Mouse (Mus musculus) liver, embryonic 14.5 days (tissue): ENCODE results near the gene Prf1. TPM values are rescaled to one million over a fixed set of nuclear protein-coding genes. Genes with fewer than 3 reads are reported as not detected.

Experiments
- ATAC-seq: fragments of 200-750 bp; cut with Nextera tagmentation; 2 replicates; pipeline ENCODE4 v1.8.0; 2017; ENCODE audit warnings: moderate number of reproducible peaks, mild to moderate bottlenecking, moderate library complexity; ENCODE audit not compliant: insufficient read depth
- DNase-seq, 3 experiments: peaks; one replicate each; pipeline ENCODE4 v3.0.0-alpha.2; 2012 to 2013; ENCODE audit warnings: low read depth in 3 of 3, low spot score in 3 of 3
- H3K27ac ChIP-seq: fragments of 300-500 bp; sonication (generic); 2 replicates; pipeline ENCODE4 v1.5.1; 2014; ENCODE audit warnings: moderate library complexity, mild to moderate bottlenecking, control low read depth, inconsistent platforms
- H3K27me3 ChIP-seq: fragments of 300-500 bp; sonication (generic); 2 replicates; pipeline ENCODE4 v1.6.1; 2014; ENCODE audit warnings: mild to moderate bottlenecking, low read length, moderate library complexity; ENCODE audit not compliant: control insufficient read depth, insufficient read depth
- H3K36me3 ChIP-seq: fragments of 300-500 bp; sonication (generic); replicated peaks from 2 replicates; pipeline ENCODE4 v1.6.1; 2014; ENCODE audit warnings: low read depth; ENCODE audit not compliant: control insufficient read depth, insufficient read depth
- H3K4me1 ChIP-seq, 2 experiments: fragments of 200-500 bp in 1 of 2; fragments of 300-500 bp in 1 of 2; sonication (generic) in 1 of 2; replicated peaks; 2 replicates each; pipeline ENCODE4 v1.6.1; 2012 to 2014; ENCODE audit warnings: antibody characterized with exemption in 1 of 2, inconsistent platforms in 1 of 2, low read length in 1 of 2; ENCODE audit not compliant: control insufficient read depth in 2 of 2, insufficient read depth in 2 of 2
- H3K4me2 ChIP-seq: fragments of 300-500 bp; sonication (generic); 2 replicates; pipeline ENCODE4 v1.6.1; 2014; ENCODE audit warnings: low read depth, mild to moderate bottlenecking, control low read depth, moderate library complexity
- H3K4me3 ChIP-seq, 2 experiments: fragments of 200-500 bp in 1 of 2; fragments of 300-500 bp in 1 of 2; sonication (generic) in 1 of 2; 2 replicates each; pipeline ENCODE4 v1.5.1; 2012 to 2014; ENCODE audit warnings: low read depth in 2 of 2, low read length in 2 of 2, mild to moderate bottlenecking in 2 of 2, control low read depth in 1 of 2, inconsistent platforms in 1 of 2, moderate library complexity in 1 of 2; ENCODE audit not compliant: insufficient read depth in 1 of 2
- H3K9ac ChIP-seq: fragments of 300-500 bp; sonication (generic); replicated peaks from 2 replicates; pipeline ENCODE4 v1.6.1; 2014; ENCODE audit warnings: mild to moderate bottlenecking, control low read depth, moderate library complexity
- H3K9me3 ChIP-seq: fragments of 300-500 bp; sonication (generic); 2 replicates; pipeline ENCODE4 v1.6.1; 2016; ENCODE audit warnings: low read length, mixed read lengths; ENCODE audit not compliant: control insufficient read depth
- CTCF ChIP-seq: IDR thresholded peaks from 2 replicates; pipeline ENCODE4 v1.5.1; 2016; ENCODE audit warnings: antibody characterized with exemption, low read depth, control low read depth
- EP300 ChIP-seq: IDR thresholded peaks from 2 replicates; pipeline ENCODE4 v1.6.1; 2016; ENCODE audit warnings: antibody characterized with exemption, low read depth
- WGBS: fragments of 180-500 bp; shearing (Covaris S2); extraction: QIAGEN DNeasy Blood & Tissue Kit; methylation state at CpG from one replicate; pipeline ENCODE4 v1.1.7; 2014; ENCODE audit not compliant: insufficient replicate concordance; 5-methylcytosine and 5-hydroxymethylcytosine counted together
- polyA plus RNA-seq, 2 experiments: library from polyadenylated mRNA; depleted of rRNA in 1 of 2; stranded (reverse) in 1 of 2; unstranded in 1 of 2; fragments of >200 nt; fragmentation: Nextera tagmentation in 1 of 2; extraction: Ambion mirVana in 1 of 2; gene quantifications; 2 replicates each; pipeline versions ENCODE4 v1.2.1 to v1.2.3; 2012 to 2014

Prf1 gene
- polyA plus RNA-seq, 2 experiments: 0.02 TPM; not detected in 1

DNA sequence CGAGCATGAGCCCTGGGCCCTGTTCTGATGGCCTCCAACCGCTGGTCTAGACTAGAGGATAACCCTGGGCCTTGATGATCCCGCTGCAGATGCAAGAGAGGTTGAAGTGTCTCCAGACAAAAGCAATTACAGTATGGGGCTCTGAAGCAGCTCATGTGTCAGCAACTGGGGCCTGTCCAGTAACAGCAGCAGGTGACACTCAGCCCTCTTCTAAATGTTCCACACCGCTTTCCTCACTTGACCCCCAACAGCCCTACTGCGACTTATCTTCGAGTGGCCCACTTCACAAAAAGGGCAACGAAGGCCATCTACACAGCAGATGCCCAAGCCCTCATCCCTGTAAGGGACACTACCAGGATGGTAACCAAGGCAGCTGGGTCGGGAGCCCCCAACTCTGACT, 47.5 kb downstream of the Prf1 start:
- DNase-seq (no peak), ATAC-seq (no peak)
- Histone ChIP-seq H3K36me3 (no peaks in the 10 kb centered on the region), H3K27me3 (no peaks in the 10 kb centered on the region), H3K4me3 (no peak overlapping the region), H3K9ac (no peak overlapping the region), H3K9me3 (no peaks in the 10 kb centered on the region), H3K4me1 (no peaks in the 10 kb centered on the region; a peak in 1 of 4 replicates), H3K27ac (no peak overlapping the region), H3K4me2 (no peak overlapping the region)
- 67% methylated on average over 8 of the region's 8 CpGs for WGBS
- TF ChIP-seq CTCF (no peak), EP300 (no peak)

DNA sequence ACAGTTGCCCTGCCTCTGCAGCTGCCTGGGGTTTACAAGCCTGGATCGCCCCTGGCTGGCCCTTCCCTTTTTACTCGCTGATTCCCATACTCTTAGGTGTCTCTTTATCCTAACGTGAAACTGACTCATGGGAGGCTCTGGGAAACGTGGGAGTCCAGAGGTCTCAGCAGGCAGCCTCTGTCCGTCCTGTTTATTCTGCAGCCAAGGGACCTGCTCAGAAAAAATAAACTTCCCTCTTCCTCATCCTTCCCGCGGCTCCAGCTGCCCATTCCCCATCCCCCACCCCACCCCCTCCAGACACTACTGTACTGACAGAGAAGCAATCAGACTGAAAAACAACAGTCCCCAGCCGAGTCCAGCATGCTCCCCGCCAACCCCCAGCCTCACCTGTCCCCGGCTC, 48.7 kb downstream of the Prf1 start:
- no peak for ATAC-seq
- Histone ChIP-seq H3K9me3 (no peaks in the 10 kb centered on the region), H3K4me2 (no peak overlapping the region), H3K27me3 (no peaks in the 10 kb centered on the region), H3K4me1 (no peaks in the 10 kb centered on the region), H3K36me3 (no peaks in the 10 kb centered on the region), H3K27ac (no peak overlapping the region), H3K4me3 (no peak overlapping the region), H3K9ac (no peak overlapping the region)
- DNase-seq: no peak
- WGBS: 9% methylated on average over 10 of the region's 10 CpGs
- TF ChIP-seq EP300 (no peak), CTCF (no peak)

DNA sequence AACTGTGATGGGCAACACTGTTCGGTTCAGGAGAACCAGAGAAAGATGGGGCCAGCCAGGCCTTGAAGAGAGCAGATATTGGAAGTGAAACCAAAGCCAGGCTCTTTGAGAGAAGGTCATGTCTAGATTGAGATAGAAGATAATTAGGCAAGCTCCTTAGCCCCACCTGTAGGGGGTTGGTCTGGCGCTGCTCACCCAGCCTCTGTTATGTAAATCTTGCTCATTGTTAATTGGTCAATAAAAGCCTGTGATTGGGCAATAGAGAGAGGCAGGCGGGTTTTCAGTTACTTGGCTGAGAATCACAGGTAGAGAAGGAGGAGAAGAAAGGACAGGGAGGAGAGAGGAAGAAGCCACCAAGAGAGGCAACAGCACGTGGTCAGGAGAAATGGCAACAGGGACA, 53.6 kb downstream of the Prf1 start:
- Histone ChIP-seq H3K4me2 (no peak overlapping the region), H3K4me1 (no peaks in the 10 kb centered on the region), H3K9ac (no peak overlapping the region), H3K4me3 (no peak overlapping the region), H3K36me3 (no peaks in the 10 kb centered on the region), H3K9me3 (no peaks in the 10 kb centered on the region), H3K27ac (no peak overlapping the region), H3K27me3 (no peaks in the 10 kb centered on the region)
- ATAC-seq (no peak), DNase-seq (no peak)
- TF ChIP-seq CTCF (no peak), EP300 (no peak)
- 50% methylated on average over 4 of the region's 4 CpGs for WGBS

Other genes starting within 250 kb of the Prf1 start
- gene Pcbd1, start 208.5 kb upstream of the Prf1 start, polyA plus RNA-seq (2012; rRNA removed): 75.2 and 79.9 TPM in 2 replicates
- 162 and 164 TPM in 2 replicates for gene Pcbd1, start 208.5 kb upstream of the Prf1 start, polyA plus RNA-seq (2014; fragmentation: Nextera tagmentation; extraction: Ambion mirVana)
- 7.9 and 10.7 TPM in 2 replicates for gene Sgpl1, start 150.1 kb upstream of the Prf1 start, polyA plus RNA-seq (2012; rRNA removed)
- gene Sgpl1, start 150.1 kb upstream of the Prf1 start, polyA plus RNA-seq (2014; fragmentation: Nextera tagmentation; extraction: Ambion mirVana): 16.6 and 18.1 TPM in 2 replicates
- gene Tbata, start 125.9 kb upstream of the Prf1 start, polyA plus RNA-seq (2012; rRNA removed): not detected in 2 replicates
- not detected in 2 replicates for gene Tbata, start 125.9 kb upstream of the Prf1 start, polyA plus RNA-seq (2014; fragmentation: Nextera tagmentation; extraction: Ambion mirVana)
- gene Adamts14, start 24.4 kb upstream of the Prf1 start, polyA plus RNA-seq (2012; rRNA removed): 0.21 and 0.23 TPM in 2 replicates
- gene Adamts14, start 24.4 kb upstream of the Prf1 start, polyA plus RNA-seq (2014; fragmentation: Nextera tagmentation; extraction: Ambion mirVana): 0.08 and 0.13 TPM in 2 replicates
- 3.5 and 4.4 TPM in 2 replicates for gene Pald1, start 85.7 kb downstream of the Prf1 start, polyA plus RNA-seq (2012; rRNA removed)
- 3.8 and 4.0 TPM in 2 replicates for gene Pald1, start 85.7 kb downstream of the Prf1 start, polyA plus RNA-seq (2014; fragmentation: Nextera tagmentation; extraction: Ambion mirVana)
- 0.58 and 0.64 TPM in 2 replicates for gene Nodal, start 120.1 kb downstream of the Prf1 start, polyA plus RNA-seq (2012; rRNA removed)
- 0.57 and 0.72 TPM in 2 replicates for gene Nodal, start 120.1 kb downstream of the Prf1 start, polyA plus RNA-seq (2014; fragmentation: Nextera tagmentation; extraction: Ambion mirVana)
- gene Eif4ebp2, start 154.8 kb downstream of the Prf1 start, polyA plus RNA-seq (2012; rRNA removed): 17.6 and 23.1 TPM in 2 replicates
- gene Eif4ebp2, start 154.8 kb downstream of the Prf1 start, polyA plus RNA-seq (2014; fragmentation: Nextera tagmentation; extraction: Ambion mirVana): 24.3 and 25.3 TPM in 2 replicates
- gene Lrrc20, start 178.0 kb downstream of the Prf1 start, polyA plus RNA-seq (2012; rRNA removed): 6.2 and 6.4 TPM in 2 replicates
- 6.1 and 7.7 TPM in 2 replicates for gene Lrrc20, start 178.0 kb downstream of the Prf1 start, polyA plus RNA-seq (2014; fragmentation: Nextera tagmentation; extraction: Ambion mirVana)